Mouse (Mus musculus) MEL (cell line): ENCODE data around the gene Spry1.

ENCODE experiments used
- CHD1 ChIP-seq: IDR thresholded peaks from 2 replicates; pipeline ENCODE4 v1.6.1; 2012; ENCODE audit warnings: low read depth, mild to moderate bottlenecking, inconsistent platforms, low read length, improper control_type of control experiment
- CTCF ChIP-seq, 3 experiments: IDR thresholded peaks in 2 of 3; conservative IDR thresholded peaks in 1 of 3; 2 replicates each; pipeline ENCODE4 v1.5.1; 2011 to 2012; ENCODE audit warnings: low read length in 3 of 3, low read depth in 2 of 3, mild to moderate bottlenecking in 2 of 3, improper control_type of control experiment in 1 of 3, inconsistent platforms in 1 of 3, mixed read lengths in 1 of 3, moderate library complexity in 1 of 3; ENCODE audit not compliant: control insufficient read depth in 1 of 3, insufficient read depth in 1 of 3, poor library complexity in 1 of 3, severe bottlenecking in 1 of 3
- E2F4 ChIP-seq: IDR thresholded peaks from 2 replicates; pipeline ENCODE4 v1.6.1; 2011; ENCODE audit warnings: low read depth, low read length, improper control_type of control experiment, borderline replicate concordance
- GATA1 ChIP-seq: IDR thresholded peaks from 2 replicates; pipeline ENCODE4 v1.6.1; 2011; ENCODE audit warnings: low read depth, low read length, improper control_type of control experiment
- MAX ChIP-seq: IDR thresholded peaks from 2 replicates; pipeline ENCODE4 v1.6.1; 2011; ENCODE audit warnings: low read length, improper control_type of control experiment
- NRF1 ChIP-seq: IDR thresholded peaks from 2 replicates; pipeline ENCODE4 v1.6.1; 2014; ENCODE audit warnings: low read depth, mild to moderate bottlenecking, inconsistent platforms, low read length, improper control_type of control experiment, moderate library complexity; ENCODE audit not compliant: poor library complexity, insufficient read depth, severe bottlenecking
- POLR2A ChIP-seq, 2 experiments: IDR thresholded peaks; 2 replicates each; pipeline ENCODE4 v1.6.1; 2011 to 2012; ENCODE audit warnings: low read length in 2 of 2, mild to moderate bottlenecking in 2 of 2, control low read depth in 1 of 2, improper control_type of control experiment in 1 of 2, low read depth in 1 of 2, moderate library complexity in 1 of 2; ENCODE audit not compliant: control insufficient read depth in 1 of 2, insufficient read depth in 1 of 2, poor library complexity in 1 of 2
- POLR2AphosphoS5 ChIP-seq: IDR thresholded peaks from 2 replicates; pipeline ENCODE4 v1.6.1; 2012; ENCODE audit warnings: low read depth, borderline replicate concordance, mild to moderate bottlenecking, inconsistent platforms, low read length, moderate library complexity, mixed read lengths
- USF1 ChIP-seq: IDR thresholded peaks from 2 replicates; pipeline ENCODE4 v1.6.1; 2014; ENCODE audit warnings: low read depth, mild to moderate bottlenecking, inconsistent platforms, low read length, improper control_type of control experiment, moderate library complexity
- ZMIZ1 ChIP-seq: IDR thresholded peaks from 2 replicates; pipeline ENCODE4 v1.6.1; 2012; ENCODE audit warnings: low read depth, mild to moderate bottlenecking, inconsistent platforms, low read length, improper control_type of control experiment, moderate library complexity

GRCm38 (mm10) chr3:37643411-37643810, 3.7 kb downstream of the Spry1 start:
- TF ChIP-seq CTCF (IDR thresholded peaks at IDR 0.05 in 2 of 3, conservative IDR thresholded peaks at IDR 0.05 in 1 of 3; ENCODE audit: control insufficient read depth in 1 of 3, insufficient read depth in 1 of 3, low read depth in 2 of 3, low read length in 3 of 3, poor library complexity in 1 of 3, severe bottlenecking in 1 of 3) (no peak), POLR2A (IDR thresholded peaks at IDR 0.05; ENCODE audit: control insufficient read depth in 1 of 2, insufficient read depth in 1 of 2, low read depth in 1 of 2, low read length in 2 of 2, poor library complexity in 1 of 2) (no peak), ZMIZ1 (no peak), MAX (no peak), POLR2AphosphoS5 (no peak), E2F4 (no peak), GATA1 (no peak), USF1 (no peak), CHD1 (no peak), NRF1 (no peak)
